Mouse (Mus musculus): ENCODE data around the gene Axin2. TPM values are rescaled to one million over a fixed set of nuclear protein-coding genes. Genes with fewer than 3 reads are reported as not detected.

Axin2 gene
- polyA plus RNA-seq, 1 experiment = 0.04 TPM

GRCm38 (mm10) chr11:108925826-108926225, 5.7 kb downstream of the Axin2 start:
- peaks cover 61% of the 10 kb centered on the region for H3K27me3 ChIP-seq (replicated peaks)
- no peak for TF ChIP-seq GATA1 (IDR thresholded peaks at IDR 0.05; ENCODE audit: borderline replicate concordance, low read length)
- TF ChIP-seq FLI1 (IDR thresholded peaks at IDR 0.05; ENCODE audit: low read length) = no peak
- no peak overlapping the region for H3K4me3 ChIP-seq (replicated peaks)
- no peaks in the 10 kb centered on the region for H3K9me3 ChIP-seq
- no peaks in the 10 kb centered on the region for H3K36me3 ChIP-seq (replicated peaks; ENCODE audit: low read length)
- H3K4me1 ChIP-seq = peaks cover 12% of the 10 kb centered on the region

GRCm38 (mm10) chr11:108926345-108927092, 6.4 kb downstream of the Axin2 start:
- Histone ChIP-seq H3K9me3 (no peaks in the 10 kb centered on the region), H3K4me3 (replicated peaks) (no peak overlapping the region), H3K36me3 (replicated peaks; ENCODE audit: low read length) (no peaks in the 10 kb centered on the region), H3K27me3 (replicated peaks) (peaks cover 54% of the 10 kb centered on the region), H3K4me1 (peaks cover 5% of the 10 kb centered on the region)
- TF ChIP-seq GATA1 (IDR thresholded peaks at IDR 0.05; ENCODE audit: borderline replicate concordance, low read length) (no peak), FLI1 (IDR thresholded peaks at IDR 0.05; ENCODE audit: low read length) (no peak)

GRCm38 (mm10) chr11:108927093-108927444, 6.9 kb downstream of the Axin2 start:
- Histone ChIP-seq H3K27me3 (replicated peaks) (peaks cover 48% of the 10 kb centered on the region), H3K4me1 (no peaks in the 10 kb centered on the region), H3K36me3 (replicated peaks; ENCODE audit: low read length) (no peaks in the 10 kb centered on the region), H3K9me3 (no peaks in the 10 kb centered on the region), H3K4me3 (replicated peaks) (no peak overlapping the region)
- TF ChIP-seq FLI1 (IDR thresholded peaks at IDR 0.05; ENCODE audit: low read length) (no peak), GATA1 (IDR thresholded peaks at IDR 0.05; ENCODE audit: borderline replicate concordance, low read length) (no peak)

GRCm38 (mm10) chr11:108928096-108928495, 7.9 kb downstream of the Axin2 start:
- Histone ChIP-seq H3K4me1 (no peaks in the 10 kb centered on the region), H3K9me3 (no peaks in the 10 kb centered on the region), H3K4me3 (replicated peaks) (no peak overlapping the region), H3K36me3 (replicated peaks; ENCODE audit: low read length) (no peaks in the 10 kb centered on the region), H3K27me3 (replicated peaks) (peaks cover 38% of the 10 kb centered on the region)
- TF ChIP-seq GATA1 (IDR thresholded peaks at IDR 0.05; ENCODE audit: borderline replicate concordance, low read length) (no peak), FLI1 (IDR thresholded peaks at IDR 0.05; ENCODE audit: low read length) (no peak)

DNA sequence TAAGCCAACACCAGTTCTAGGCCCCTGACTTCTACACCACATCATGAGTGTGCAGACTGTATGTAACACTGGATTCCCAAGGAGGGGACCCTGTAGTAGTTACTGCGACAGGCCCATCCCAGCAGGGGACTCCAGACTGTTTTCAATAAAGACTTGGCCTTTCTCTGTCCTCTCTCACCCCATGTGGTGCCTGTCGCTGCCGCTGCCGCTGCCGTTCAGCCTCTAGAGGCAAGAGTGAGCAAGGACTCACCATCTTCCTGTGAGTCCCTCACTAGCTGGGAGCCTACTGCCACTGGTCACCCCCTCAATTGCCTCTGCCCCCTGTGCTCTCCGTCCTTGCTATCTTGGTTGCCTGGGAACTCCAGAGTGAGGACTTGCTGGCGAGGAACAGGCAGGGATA, 8.6 kb downstream of the Axin2 start:
- no peaks in the 10 kb centered on the region for H3K36me3 ChIP-seq (replicated peaks; ENCODE audit: low read length)
- no peaks in the 10 kb centered on the region for H3K9me3 ChIP-seq
- no peak overlapping the region for H3K4me3 ChIP-seq (replicated peaks)
- TF ChIP-seq FLI1 (IDR thresholded peaks at IDR 0.05; ENCODE audit: low read length) (no peak), GATA1 (IDR thresholded peaks at IDR 0.05; ENCODE audit: borderline replicate concordance, low read length) (no peak)
- H3K27me3 ChIP-seq (replicated peaks) = peaks cover 32% of the 10 kb centered on the region
- H3K4me1 ChIP-seq = no peaks in the 10 kb centered on the region

DNA sequence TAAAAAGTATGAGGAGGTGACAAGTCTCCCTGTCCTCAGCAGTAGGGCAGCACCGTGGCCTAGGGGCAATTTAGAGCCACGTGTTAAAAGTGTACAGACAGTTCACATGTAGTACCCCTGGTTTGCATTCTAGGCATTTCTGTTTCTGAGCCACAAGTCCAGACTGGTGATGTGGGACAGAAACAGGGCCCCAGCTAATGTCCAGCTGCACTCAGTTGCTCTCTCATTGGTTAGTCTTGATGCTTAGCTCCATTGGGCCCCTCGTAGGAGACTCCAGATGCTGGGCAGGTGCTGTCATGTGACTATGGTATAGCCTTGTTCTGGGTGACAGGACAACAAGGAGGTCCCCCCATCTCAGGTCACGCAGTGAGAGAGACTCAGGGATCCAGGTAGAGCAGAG, 9.0 kb downstream of the Axin2 start:
- Histone ChIP-seq H3K27me3 (replicated peaks) (peaks cover 27% of the 10 kb centered on the region), H3K9me3 (no peaks in the 10 kb centered on the region), H3K4me1 (no peaks in the 10 kb centered on the region), H3K4me3 (replicated peaks) (no peak overlapping the region), H3K36me3 (replicated peaks; ENCODE audit: low read length) (no peaks in the 10 kb centered on the region)
- TF ChIP-seq FLI1 (IDR thresholded peaks at IDR 0.05; ENCODE audit: low read length) (no peak), GATA1 (IDR thresholded peaks at IDR 0.05; ENCODE audit: borderline replicate concordance, low read length) (no peak)

GRCm38 (mm10) chr11:108929700-108930099, 9.6 kb downstream of the Axin2 start:
- no peak for TF ChIP-seq FLI1 (IDR thresholded peaks at IDR 0.05; ENCODE audit: low read length)
- no peak for TF ChIP-seq GATA1 (IDR thresholded peaks at IDR 0.05; ENCODE audit: borderline replicate concordance, low read length)
- Histone ChIP-seq H3K4me1 (no peaks in the 10 kb centered on the region), H3K9me3 (no peaks in the 10 kb centered on the region), H3K36me3 (replicated peaks; ENCODE audit: low read length) (no peaks in the 10 kb centered on the region), H3K4me3 (replicated peaks) (no peak overlapping the region), H3K27me3 (replicated peaks) (peaks cover 22% of the 10 kb centered on the region)

- Histone ChIP-seq H3K4me3 (replicated peaks) (no peak overlapping the region), H3K9me3 (peaks cover 3% of the 10 kb centered on the region; the same call in 1 of the 2 replicates), H3K27me3 (replicated peaks) (peaks cover 13% of the 10 kb centered on the region), H3K36me3 (replicated peaks; ENCODE audit: low read length) (no peaks in the 10 kb centered on the region), H3K4me1 (no peaks in the 10 kb centered on the region)
- TF ChIP-seq FLI1 (IDR thresholded peaks at IDR 0.05; ENCODE audit: low read length) (no peak), GATA1 (IDR thresholded peaks at IDR 0.05; ENCODE audit: borderline replicate concordance, low read length) (no peak)
Measured at GRCm38 (mm10) chr11:108930612-108931011, 10.5 kb downstream of the Axin2 start.

DNA sequence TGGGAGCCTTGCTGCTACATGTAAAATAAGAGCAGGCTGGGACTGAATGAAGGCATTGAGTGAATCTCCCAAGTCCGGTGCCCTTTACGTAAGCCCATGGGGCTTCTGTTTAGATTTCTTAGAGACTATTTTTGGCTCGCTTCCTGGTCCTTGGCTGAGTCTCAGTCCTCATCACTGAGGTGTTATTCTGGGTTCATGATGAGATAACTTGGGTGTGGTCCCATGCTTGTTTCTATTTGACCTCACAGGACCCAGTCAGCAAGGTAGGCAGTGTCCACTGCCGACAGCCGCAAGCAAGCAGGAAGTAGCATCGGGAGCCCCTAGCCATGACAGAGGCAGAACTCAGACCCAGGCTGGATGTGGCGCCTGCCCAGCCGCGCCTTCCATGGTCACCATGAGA, 13.7 kb downstream of the Axin2 start:
- H3K36me3 ChIP-seq (replicated peaks; ENCODE audit: low read length) = no peaks in the 10 kb centered on the region
- no peak for TF ChIP-seq FLI1 (IDR thresholded peaks at IDR 0.05; ENCODE audit: low read length)
- no peak for TF ChIP-seq GATA1 (IDR thresholded peaks at IDR 0.05; ENCODE audit: borderline replicate concordance, low read length)
- no peak overlapping the region for H3K4me3 ChIP-seq (replicated peaks)
- no peaks in the 10 kb centered on the region for H3K4me1 ChIP-seq
- peaks cover 21% of the 10 kb centered on the region for H3K9me3 ChIP-seq
- H3K27me3 ChIP-seq (replicated peaks) = peaks cover 1% of the 10 kb centered on the region

GRCm38 (mm10) chr11:108935128-108935868, 15.1 kb downstream of the Axin2 start:
- Histone ChIP-seq H3K27me3 (replicated peaks) (no peaks in the 10 kb centered on the region), H3K4me3 (replicated peaks) (no peak overlapping the region), H3K36me3 (replicated peaks; ENCODE audit: low read length) (no peaks in the 10 kb centered on the region), H3K4me1 (no peaks in the 10 kb centered on the region), H3K9me3 (peaks cover 34% of the 10 kb centered on the region)
- TF ChIP-seq GATA1 (IDR thresholded peaks at IDR 0.05; ENCODE audit: borderline replicate concordance, low read length) = no peak

Measured in megakaryocyte, embryonic 14.5 days (primary cell).